In genomic region chr4:136206033-136206893, GRCm38 (mm10) we compare ENCODE assay signal across 7 mouse cellular contexts. TPM values are rescaled to one million over a fixed set of nuclear protein-coding genes. Genes with fewer than 3 reads are reported as not detected.
DNase-seq lines count a peak whose midpoint lies in the region; ATAC-seq and TF ChIP-seq lines count a peak whose summit lies in the region.

Asap3 (plus strand) TSS chr4:136206365.

- H3K36me3 ChIP-seq in embryonic facial prominence, embryonic 11.5 days (replicated peaks; ENCODE audit: control insufficient read depth, insufficient read depth, low read depth, low read length): no peaks in the 10 kb centered on the region
- peaks cover 9% of the 10 kb centered on the region; the same call in 1 of the 2 replicates for H3K36me3 ChIP-seq in limb, embryonic 12.5 days
- H3K36me3 ChIP-seq in midbrain, embryonic 15.5 days (replicated peaks): no peaks in the 10 kb centered on the region
- H3K36me3 ChIP-seq in spleen, adult 2 months (ENCODE audit: control insufficient read depth, insufficient read depth, low read length): no peaks in the 10 kb centered on the region

- H3K4me1 ChIP-seq in embryonic facial prominence, embryonic 11.5 days (ENCODE audit: control insufficient read depth, insufficient read depth, low read length): 0 out of 2 replicates have a peak, but pooled peaks cover 2% of the 10 kb centered on the region
- peaks cover 28% of the 10 kb centered on the region for H3K4me1 ChIP-seq in limb, embryonic 12.5 days (replicated peaks)
- H3K4me1 ChIP-seq in midbrain, embryonic 15.5 days: peaks cover 16% of the 10 kb centered on the region
- peaks cover 7% of the 10 kb centered on the region; the same call in 1 of the 2 replicates for H3K4me1 ChIP-seq in spleen, adult 2 months (ENCODE audit: control insufficient read depth, insufficient read depth, insufficient read length)

- H3K4me2 ChIP-seq in embryonic facial prominence, embryonic 11.5 days (ENCODE audit: low read depth, low read length): peak within 1 kb of the TSS; percentile 95
- peak within 1 kb of the TSS; percentile 92 for H3K4me2 ChIP-seq in limb, embryonic 12.5 days
- peak within 1 kb of the TSS; percentile 99 for H3K4me2 ChIP-seq in midbrain, embryonic 15.5 days

- no peaks in the 10 kb centered on the region for H3K9me3 ChIP-seq in embryonic facial prominence, embryonic 11.5 days (replicated peaks; ENCODE audit: control insufficient read depth, low read length)
- H3K9me3 ChIP-seq in limb, embryonic 12.5 days: no peaks in the 10 kb centered on the region
- H3K9me3 ChIP-seq in midbrain, embryonic 15.5 days: no peaks in the 10 kb centered on the region

- peak within 1 kb of the TSS; percentile 60 for H3K4me3 ChIP-seq in embryonic facial prominence, embryonic 11.5 days (ENCODE audit: low read depth, low read length)
- H3K4me3 ChIP-seq in limb, embryonic 12.5 days (replicated peaks): peak within 1 kb of the TSS; percentile 67
- H3K4me3 ChIP-seq in midbrain, embryonic 15.5 days: peak within 1 kb of the TSS; percentile 50
- peak within 1 kb of the TSS; percentile 57 for H3K4me3 ChIP-seq in spleen, adult 2 months (ENCODE audit: extremely low read depth, insufficient read depth, insufficient read length)

- H3K9ac ChIP-seq in embryonic facial prominence, embryonic 11.5 days (replicated peaks; ENCODE audit: low read length): peak within 1 kb of the TSS; percentile 70
- H3K9ac ChIP-seq in limb, embryonic 12.5 days (replicated peaks): peak within 1 kb of the TSS; percentile 77
- peak within 1 kb of the TSS; percentile 68 for H3K9ac ChIP-seq in midbrain, embryonic 15.5 days

- TF ChIP-seq POLR2A in spleen, adult 2 months (IDR thresholded peaks at IDR 0.05; ENCODE audit: low read depth, low read length): no peak

- WGBS in embryonic facial prominence, embryonic 11.5 days: under 1% methylated on average over 54 of the region's 54 CpGs
- under 1% methylated on average over 54 of the region's 54 CpGs for WGBS in limb, embryonic 12.5 days
- under 1% methylated on average over 49 of the region's 54 CpGs for WGBS in midbrain, embryonic 15.5 days
- 2% methylated on average over 53 of the region's 54 CpGs for WGBS in spleen, adult 2 months

- H3K27ac ChIP-seq in embryonic facial prominence, embryonic 11.5 days (replicated peaks; ENCODE audit: low read depth, low read length): peak within 1 kb of the TSS; percentile 10; the same call in 1 of the 2 replicates
- peak within 1 kb of the TSS; percentile 70 for H3K27ac ChIP-seq in limb, embryonic 12.5 days
- peak within 1 kb of the TSS; percentile 36; the same call in 1 of the 2 replicates for H3K27ac ChIP-seq in midbrain, embryonic 15.5 days
- no peak within 1 kb of the TSS for H3K27ac ChIP-seq in spleen, adult 2 months (ENCODE audit: insufficient read depth, low read length)

- peak; percentile 98 for DNase-seq in adrenal gland, postnatal 14 days
- DNase-seq in embryonic facial prominence, embryonic 11.5 days (ENCODE audit: low spot score): peak; percentile 100
- peak; percentile 99 for DNase-seq in heart, adult 11 months
- DNase-seq in kidney, adult 18-20 months: peak; percentile 98
- peak; percentile 54 to 91 for DNase-seq in spleen, adult 2 months (ENCODE audit: low read depth in 1 of 2, low spot score in 2 of 2)

- H3K27me3 ChIP-seq in embryonic facial prominence, embryonic 11.5 days (ENCODE audit: control insufficient read depth, insufficient read depth, low read length): no peaks in the 10 kb centered on the region
- H3K27me3 ChIP-seq in limb, embryonic 12.5 days: peaks cover 21% of the 10 kb centered on the region; the same call in 1 of the 2 replicates
- H3K27me3 ChIP-seq in midbrain, embryonic 15.5 days (replicated peaks): no peaks in the 10 kb centered on the region; the same call in 1 of the 2 replicates
- H3K27me3 ChIP-seq in spleen, adult 2 months (ENCODE audit: control insufficient read depth, insufficient read depth, low read length): no peaks in the 10 kb centered on the region

- TF ChIP-seq CTCF in spleen, adult 2 months (IDR thresholded peaks at IDR 0.05; ENCODE audit: extremely low read depth, insufficient read depth, insufficient read length, insufficient replicate concordance): no peak

- peak; percentile 94 for ATAC-seq in embryonic facial prominence, embryonic 11.5 days (replicated peaks; ENCODE audit: insufficient number of reproducible peaks, low FRiP score, low TSS enrichment, low read depth)
- ATAC-seq in limb, embryonic 12.5 days (ENCODE audit: insufficient number of reproducible peaks, insufficient read depth, low FRiP score, low TSS enrichment, low read depth): peak; percentile 90
- peak; percentile 87 for ATAC-seq in midbrain, embryonic 15.5 days (replicated peaks)

RNA-seq across cellular contexts. Expression of gene Asap3, which starts in this region (rescaled TPM):
- total RNA-seq in adrenal gland, postnatal 14 days (2021): 3.4 and 3.8 TPM in 2 replicates
- 2.8 and 2.9 TPM in 2 replicates for polyA plus RNA-seq in embryonic facial prominence, embryonic 11.5 days (2014; fragmentation: Nextera tagmentation; extraction: Ambion mirVana)
- polyA plus RNA-seq in limb, embryonic 12.5 days (2016; fragmentation: Nextera tagmentation; extraction: Ambion mirVana): 9.9 and 11.3 TPM in 2 replicates
- polyA plus RNA-seq in midbrain, embryonic 15.5 days (2015; fragmentation: Nextera tagmentation; extraction: Ambion mirVana): 5.1 and 5.2 TPM in 2 replicates
- 1.9 and 2.5 TPM in 2 replicates for polyA plus RNA-seq in spleen, adult 2 months (2012; rRNA removed)
